Mouse (Mus musculus): ENCODE results near the gene Rnft2.
A peak's percentile ranks its signal among the peaks of the same experiment; 100 is the strongest.

The Rnft2 gene

GRCm38 (mm10) chr5:118250987-118251386 is 6.1 kb upstream of the Rnft2 start:
- DNase-seq (ENCODE audit: low spot score): no peak

GRCm38 (mm10) chr5:118247378-118247777 is 2.5 kb upstream of the Rnft2 start:
- DNase-seq (ENCODE audit: low spot score): no peak

- no peak for DNase-seq (ENCODE audit: low spot score)
Measured at GRCm38 (mm10) chr5:118245606-118246308, 841 bp upstream of the Rnft2 start.

GRCm38 (mm10) chr5:118239671-118240070 is 5.2 kb downstream of the Rnft2 start:
- no peak for DNase-seq (ENCODE audit: low spot score)

GRCm38 (mm10) chr5:118236891-118237290 is 8.0 kb downstream of the Rnft2 start:
- DNase-seq (ENCODE audit: low spot score): no peak

GRCm38 (mm10) chr5:118230071-118230611 is 14.8 kb downstream of the Rnft2 start:
- DNase-seq (ENCODE audit: low spot score): no peak

- no peak for DNase-seq (ENCODE audit: low spot score)
Measured at GRCm38 (mm10) chr5:118223142-118223757, 21.7 kb downstream of the Rnft2 start.

- no peak for DNase-seq (ENCODE audit: low spot score)
Measured at GRCm38 (mm10) chr5:118217410-118217809, 27.5 kb downstream of the Rnft2 start.

- peak; percentile 77 for DNase-seq (ENCODE audit: low spot score)
Measured at GRCm38 (mm10) chr5:118214418-118215154, 30.3 kb downstream of the Rnft2 start.

GRCm38 (mm10) chr5:118214012-118214411 is 30.9 kb downstream of the Rnft2 start:
- no peak for DNase-seq (ENCODE audit: low spot score)

GRCm38 (mm10) chr5:118205852-118206251 is 39.1 kb downstream of the Rnft2 start:
- DNase-seq (ENCODE audit: low spot score): no peak

- DNase-seq (ENCODE audit: low spot score): no peak
Measured at GRCm38 (mm10) chr5:118204675-118205440, 40.1 kb downstream of the Rnft2 start.

GRCm38 (mm10) chr5:118199670-118200069 is 45.2 kb downstream of the Rnft2 start:
- no peak for DNase-seq (ENCODE audit: low spot score)

- no peak for DNase-seq (ENCODE audit: low spot score)
Measured at GRCm38 (mm10) chr5:118197421-118197820, 47.5 kb downstream of the Rnft2 start.

GRCm38 (mm10) chr5:118192221-118192620 is 52.7 kb downstream of the Rnft2 start:
- no peak for DNase-seq (ENCODE audit: low spot score)

GRCm38 (mm10) chr5:118190491-118190890 is 54.4 kb downstream of the Rnft2 start:
- DNase-seq (ENCODE audit: low spot score): no peak

GRCm38 (mm10) chr5:118188356-118188755 is 56.6 kb downstream of the Rnft2 start:
- DNase-seq (ENCODE audit: low spot score): no peak

GRCm38 (mm10) chr5:118186903-118187633 is 57.8 kb downstream of the Rnft2 start:
- no peak for DNase-seq (ENCODE audit: low spot score)

GRCm38 (mm10) chr5:118177640-118178039 is 67.3 kb downstream of the Rnft2 start:
- DNase-seq (ENCODE audit: low spot score): no peak

- no peak for DNase-seq (ENCODE audit: low spot score)
Measured at GRCm38 (mm10) chr5:118175137-118175536, 69.8 kb downstream of the Rnft2 start.

GRCm38 (mm10) chr5:118174310-118175009 is 70.5 kb downstream of the Rnft2 start:
- DNase-seq (ENCODE audit: low spot score): no peak
